Mouse (Mus musculus) left cerebral cortex, postnatal 25 days (tissue): ENCODE data around the gene Aig1. TPM values are rescaled to one million over a fixed set of nuclear protein-coding genes. Genes with fewer than 3 reads are reported as not detected.

ENCODE experiments used
- DNase-seq, 2 experiments: peaks; one replicate each; pipeline ENCODE4 v3.0.0; 2022; ENCODE audit warnings: low spot score in 2 of 2, mixed read lengths in 1 of 2
- intact Hi-C: fragments of 180-260 bp; cut with DNase I; formaldehyde crosslinking; loops from one replicate; pipeline ENCODE4 v1.15.1; 2025
- total RNA-seq, 2 experiments: library from RNA; stranded (reverse); gene quantifications; 2 replicates each; pipeline ENCODE4 v1.2.3; 2021

Gene Aig1
- total RNA-seq, 2 experiments from 2014 or later = 55.5 to 62.7 TPM

DNA sequence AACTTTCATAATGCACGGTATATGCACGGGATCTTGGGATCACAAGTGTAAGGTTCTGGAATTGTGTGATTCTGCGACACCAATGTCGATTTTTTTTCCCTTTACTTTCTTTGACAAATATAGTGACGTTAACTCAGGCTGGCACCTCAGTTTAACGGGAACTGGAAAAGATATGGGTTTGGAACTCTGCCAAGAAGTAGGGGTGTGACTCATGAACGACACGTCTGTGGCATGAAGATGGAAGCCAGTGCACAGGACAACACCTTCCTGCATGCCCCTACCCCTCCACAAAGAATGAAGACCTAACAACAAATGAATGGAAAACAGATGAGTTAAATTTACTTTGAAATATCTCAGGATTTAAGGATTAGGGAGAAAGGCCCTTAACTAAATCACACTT, 76.0 kb downstream of the Aig1 start:
- intact Hi-C loops = no loop called here
- DNase-seq = no peak

DNA sequence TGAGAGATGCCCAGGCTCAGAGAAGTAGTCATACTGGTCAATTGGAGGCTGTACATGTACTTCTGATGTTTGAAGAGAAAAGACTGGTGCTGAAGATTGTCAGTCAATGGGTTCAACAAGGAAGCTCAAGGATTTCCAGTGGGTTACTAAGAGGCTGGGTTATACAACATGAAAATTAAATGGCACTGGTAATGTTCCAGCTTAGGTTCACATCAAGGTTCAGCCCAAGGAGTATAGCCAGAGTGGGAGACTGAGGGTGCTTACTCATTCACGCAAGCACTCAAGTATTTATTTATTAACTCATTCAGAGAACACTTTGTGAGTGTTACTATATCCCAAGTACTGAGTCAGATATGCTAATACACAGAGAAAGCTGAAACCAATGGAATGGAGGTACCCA, 79.2 kb downstream of the Aig1 start:
- intact Hi-C loops = no loop called here
- no peak for DNase-seq

DNA sequence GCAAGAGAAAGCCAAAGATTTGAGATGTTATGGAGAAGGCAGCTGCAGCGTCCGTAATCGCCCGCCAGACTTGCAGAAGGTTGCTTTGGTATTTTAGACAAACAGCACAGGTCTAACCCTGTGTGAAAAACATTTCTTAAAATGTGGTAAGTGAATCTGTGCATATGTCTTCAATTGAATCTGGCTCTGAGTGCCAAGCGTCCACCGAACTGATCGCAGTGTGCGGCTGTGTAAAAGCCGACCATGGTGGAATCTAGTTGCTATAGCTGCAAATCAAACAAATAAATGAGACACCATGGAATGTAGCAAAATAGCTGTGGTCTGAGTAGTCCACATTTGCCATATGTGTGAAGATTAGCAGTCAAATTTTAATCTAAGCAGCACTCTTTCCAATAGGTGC, 80.7 kb downstream of the Aig1 start:
- no peak for DNase-seq
- intact Hi-C loops = no loop called here

DNA sequence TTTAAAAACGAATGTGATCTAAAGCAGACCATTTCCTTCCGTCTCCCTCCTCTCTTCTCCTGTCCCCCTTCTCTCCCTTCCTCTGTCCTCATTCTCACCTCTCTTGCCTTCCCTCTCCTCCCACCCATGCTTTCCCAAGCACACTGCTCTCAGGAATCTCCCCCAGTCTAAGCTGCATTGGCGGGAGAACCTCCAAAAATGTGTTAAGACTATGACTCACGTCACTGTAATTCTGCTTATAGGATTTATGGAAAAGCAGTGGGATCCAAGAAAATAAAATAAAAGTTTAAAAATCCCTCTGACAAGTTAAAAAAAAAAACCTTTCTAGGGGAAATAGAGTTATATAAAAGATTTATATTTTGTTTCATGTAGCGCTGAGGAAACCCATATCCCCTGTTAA, 86.0 kb downstream of the Aig1 start:
- peak in 1 of 2 experiments; percentile 92 for DNase-seq
- intact Hi-C loops = loop anchor here (1.0 to 2.0 kb wide), 4 partner anchors 27 to 194 kb away; no protein-coding TSS in a partner anchor

DNA sequence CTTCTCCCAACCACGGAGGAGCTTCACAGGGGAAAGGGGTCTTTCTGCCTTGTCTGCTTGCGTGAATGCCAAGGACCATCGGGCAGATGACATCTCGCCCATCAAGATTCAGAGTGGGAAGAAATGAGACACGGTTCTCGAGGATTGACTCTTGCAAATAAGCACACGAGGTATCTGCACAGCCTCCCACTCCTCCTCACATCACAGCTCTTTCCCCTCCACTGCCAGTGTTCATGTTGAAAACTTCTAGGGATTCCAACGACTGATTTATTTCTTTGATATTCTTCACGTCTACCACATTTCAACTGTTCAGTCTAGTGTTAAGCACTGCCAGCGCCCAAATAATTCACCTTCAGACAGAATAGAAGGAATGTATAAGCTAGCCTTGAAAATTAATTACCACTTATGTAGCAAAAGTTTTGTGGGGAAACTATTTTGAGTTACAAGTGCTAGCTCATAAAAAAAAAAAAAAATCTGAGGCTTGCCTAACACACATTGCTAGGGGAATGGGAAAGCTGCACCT, 86.5 kb downstream of the Aig1 start:
- DNase-seq = peak in 1 of 2 experiments; percentile 37
- intact Hi-C loops = loop anchor here (1.0 to 2.0 kb wide), 4 partner anchors 27 to 193 kb away; no protein-coding TSS in a partner anchor

DNA sequence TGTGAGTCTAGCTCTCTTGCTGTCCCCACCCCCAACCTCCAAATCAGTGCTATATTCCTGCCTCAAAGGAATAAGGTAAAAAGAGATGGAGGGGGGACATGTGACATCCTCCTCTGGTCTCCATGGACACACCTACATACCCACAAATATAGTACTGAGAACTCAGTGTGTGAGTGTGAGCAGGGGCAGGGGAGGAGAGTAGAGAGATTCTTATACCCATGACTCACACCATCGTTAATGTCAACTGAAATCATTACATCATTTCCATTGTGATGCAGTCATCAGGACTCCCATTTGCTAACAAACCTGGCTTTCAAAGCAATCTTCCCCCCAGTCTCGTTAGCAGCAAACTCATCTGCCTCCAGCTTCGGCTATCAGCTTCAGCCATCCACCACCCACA, 92.8 kb downstream of the Aig1 start:
- DNase-seq = peak in 1 of 2 experiments; percentile 78
- intact Hi-C loops = no loop called here

DNA sequence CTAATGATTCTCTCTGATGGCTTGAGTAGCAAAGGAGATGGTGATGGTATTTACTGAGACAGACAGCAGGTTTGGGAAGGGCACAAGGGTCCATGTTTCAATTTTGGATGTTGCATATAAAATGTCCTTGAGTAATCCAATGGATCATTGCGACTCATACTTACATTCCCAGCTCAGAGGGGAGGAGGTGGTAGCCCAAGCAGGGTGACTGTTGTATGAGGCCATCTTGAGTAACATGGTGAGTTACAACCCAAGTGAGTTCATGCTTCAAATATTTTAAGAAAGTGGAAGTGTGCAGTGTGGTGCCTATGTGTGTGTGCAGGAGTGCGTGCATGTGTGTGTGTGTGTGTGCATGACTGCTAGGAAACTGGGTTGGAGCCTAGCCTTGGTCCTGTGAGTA, 93.4 kb downstream of the Aig1 start:
- DNase-seq = no peak
- intact Hi-C loops = no loop called here

DNA sequence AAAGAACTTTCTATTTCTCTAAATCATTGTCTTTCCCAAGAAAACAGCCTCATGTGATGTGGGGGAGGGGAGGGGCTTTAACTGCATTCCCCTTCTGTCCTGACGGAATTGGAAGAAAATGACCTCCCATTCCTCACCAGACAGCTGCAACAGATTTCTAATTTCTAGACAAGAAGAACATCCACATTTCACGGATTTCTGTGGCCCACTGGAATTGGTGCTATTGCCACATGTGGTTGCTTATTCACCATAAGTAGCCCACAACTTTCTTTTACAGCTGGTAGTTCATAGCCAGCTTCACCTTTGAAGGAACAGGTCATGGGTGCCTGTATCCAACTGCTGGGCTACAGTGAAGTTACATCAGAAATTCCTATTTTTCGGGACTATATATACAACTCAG, 93.9 kb downstream of the Aig1 start:
- intact Hi-C loops = no loop called here
- DNase-seq = no peak

DNA sequence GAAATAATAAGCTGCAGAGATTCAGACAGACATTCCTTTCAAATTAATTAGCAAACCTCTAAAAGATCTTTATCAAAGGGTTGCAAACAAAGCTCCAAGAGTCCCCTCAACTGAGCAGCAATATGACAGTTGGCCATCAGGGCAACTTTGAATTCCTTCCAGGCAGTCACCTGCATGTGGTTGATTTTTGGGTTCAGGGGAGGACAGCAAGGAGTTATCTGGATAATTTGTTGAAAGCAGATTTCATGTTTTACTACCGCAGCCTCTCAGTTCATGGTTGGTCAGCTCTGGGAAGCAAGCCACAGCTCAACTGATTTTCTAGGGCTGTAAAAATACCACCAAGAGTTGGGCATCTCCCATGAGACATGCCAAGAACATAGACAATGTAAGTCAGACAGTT, 98.1 kb downstream of the Aig1 start:
- DNase-seq = no peak
- intact Hi-C loops = no loop called here

DNA sequence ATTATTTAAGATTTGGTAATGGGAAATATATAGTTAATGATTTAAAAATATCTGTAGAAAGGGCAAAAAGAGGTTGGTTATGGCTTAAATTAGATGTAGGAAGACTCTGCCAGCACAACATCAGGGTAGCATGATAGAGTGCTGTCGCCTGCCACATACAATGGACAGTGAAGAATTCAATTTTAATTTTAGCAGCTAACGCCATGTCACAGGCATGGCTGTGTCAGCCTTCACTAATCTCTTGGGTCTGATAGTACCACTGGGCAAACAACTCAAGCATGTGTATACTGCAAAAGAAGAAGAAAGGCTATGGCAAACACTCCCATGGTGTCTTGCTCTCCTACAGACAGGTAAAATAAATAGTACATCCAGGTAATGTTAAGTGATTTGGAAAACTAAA, 99.0 kb downstream of the Aig1 start:
- intact Hi-C loops = no loop called here
- DNase-seq = no peak

DNA sequence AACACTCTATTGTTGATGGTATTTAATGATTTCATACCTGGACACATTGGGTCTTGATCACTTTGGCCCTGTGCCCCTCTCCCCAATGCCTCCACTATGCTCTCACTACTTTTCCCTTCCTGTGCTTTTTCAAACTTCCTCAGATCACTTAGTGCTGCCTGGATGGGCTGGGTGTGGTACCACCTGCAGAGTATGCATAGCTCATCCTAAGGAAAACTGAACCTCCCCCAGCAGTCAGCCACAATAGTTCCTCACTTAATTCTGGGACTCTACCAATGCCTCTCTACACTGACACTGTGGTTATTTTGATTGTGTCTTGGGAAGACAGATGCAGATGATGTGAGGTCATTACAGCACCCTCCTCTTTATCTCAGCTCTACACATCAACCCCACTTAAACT, 99.9 kb downstream of the Aig1 start:
- no peak for DNase-seq
- intact Hi-C loops = no loop called here

DNA sequence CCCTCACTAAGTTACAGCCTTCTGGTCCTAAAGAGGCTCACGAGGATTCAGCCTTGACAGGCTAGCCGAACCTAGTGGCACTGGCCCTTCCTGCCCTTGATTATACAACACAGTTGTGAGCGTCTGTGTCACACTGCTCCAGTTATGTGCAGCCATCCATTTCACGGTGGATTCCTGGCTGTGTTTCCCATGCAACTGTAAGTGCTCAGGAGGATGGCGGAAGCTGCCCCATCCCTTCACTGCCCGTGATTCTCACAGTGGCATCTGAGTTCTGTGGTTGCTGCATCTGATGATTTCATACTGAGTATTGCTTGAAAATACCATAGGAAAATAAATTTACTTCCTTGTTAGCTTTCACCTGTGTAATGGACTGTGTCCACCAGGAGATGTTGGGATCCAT, 101.7 kb downstream of the Aig1 start:
- DNase-seq = no peak
- intact Hi-C loops = no loop called here

DNA sequence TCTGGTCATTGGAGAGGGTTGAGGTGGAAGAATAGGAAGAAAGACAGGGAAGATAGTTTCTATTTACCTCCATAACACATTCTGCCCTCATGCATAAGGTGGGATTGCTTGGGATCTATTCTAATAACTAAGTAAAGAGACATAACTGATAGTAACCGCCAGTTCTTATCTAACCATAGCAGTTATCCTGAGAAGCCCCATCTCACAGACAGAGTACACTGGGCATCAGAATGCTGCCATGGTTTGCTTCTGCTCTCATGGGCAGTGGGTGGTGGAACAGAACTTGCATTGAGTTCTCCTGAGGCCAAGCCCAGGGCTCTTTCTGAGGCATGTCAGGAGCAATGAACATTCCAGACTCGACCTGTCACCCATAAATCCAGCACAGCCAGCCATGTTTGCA, 105.6 kb downstream of the Aig1 start:
- intact Hi-C loops = no loop called here
- no peak for DNase-seq

DNA sequence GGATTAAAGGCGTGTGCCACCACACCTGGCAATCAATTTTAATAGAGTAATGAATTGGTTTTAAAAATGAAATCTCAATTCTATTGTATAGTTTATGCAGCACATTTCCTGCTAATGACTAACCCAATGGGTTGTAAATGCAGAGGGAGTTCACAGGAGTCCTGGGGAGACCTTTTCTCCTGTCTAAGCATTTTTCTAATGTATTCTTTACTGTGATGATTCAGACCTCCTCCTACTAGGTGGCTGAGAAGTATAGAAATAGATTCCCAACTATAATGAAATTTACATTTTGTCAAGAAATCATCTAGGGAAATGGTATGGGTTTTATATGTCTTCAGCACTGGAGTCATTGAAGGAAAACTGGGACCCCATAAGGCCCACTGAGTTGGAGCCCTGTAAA, 114.1 kb downstream of the Aig1 start:
- intact Hi-C loops = loop anchor here (1.0 kb wide), 1 partner anchor 28 kb away; no protein-coding TSS in a partner anchor
- DNase-seq = peak in 1 of 2 experiments; percentile 60

DNA sequence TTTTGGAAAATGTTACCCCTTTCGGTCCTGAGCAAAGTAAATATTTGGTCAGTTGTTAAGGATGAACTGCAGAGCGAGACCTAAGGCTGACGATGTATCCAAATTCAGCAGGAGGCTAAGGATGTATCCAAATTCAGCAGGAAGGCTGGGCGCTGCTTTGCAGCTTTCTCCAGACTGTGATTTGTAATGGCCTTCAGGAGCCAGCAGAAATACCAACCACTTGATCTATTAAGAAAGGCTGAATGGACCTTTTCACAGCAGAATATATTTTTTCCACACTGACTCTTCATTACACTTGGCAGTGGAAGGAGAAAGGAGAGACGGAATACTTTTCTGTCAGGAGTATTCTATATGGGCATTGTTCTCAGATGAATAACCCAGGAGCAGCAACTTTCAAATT, 115.0 kb downstream of the Aig1 start:
- no peak for DNase-seq

DNA sequence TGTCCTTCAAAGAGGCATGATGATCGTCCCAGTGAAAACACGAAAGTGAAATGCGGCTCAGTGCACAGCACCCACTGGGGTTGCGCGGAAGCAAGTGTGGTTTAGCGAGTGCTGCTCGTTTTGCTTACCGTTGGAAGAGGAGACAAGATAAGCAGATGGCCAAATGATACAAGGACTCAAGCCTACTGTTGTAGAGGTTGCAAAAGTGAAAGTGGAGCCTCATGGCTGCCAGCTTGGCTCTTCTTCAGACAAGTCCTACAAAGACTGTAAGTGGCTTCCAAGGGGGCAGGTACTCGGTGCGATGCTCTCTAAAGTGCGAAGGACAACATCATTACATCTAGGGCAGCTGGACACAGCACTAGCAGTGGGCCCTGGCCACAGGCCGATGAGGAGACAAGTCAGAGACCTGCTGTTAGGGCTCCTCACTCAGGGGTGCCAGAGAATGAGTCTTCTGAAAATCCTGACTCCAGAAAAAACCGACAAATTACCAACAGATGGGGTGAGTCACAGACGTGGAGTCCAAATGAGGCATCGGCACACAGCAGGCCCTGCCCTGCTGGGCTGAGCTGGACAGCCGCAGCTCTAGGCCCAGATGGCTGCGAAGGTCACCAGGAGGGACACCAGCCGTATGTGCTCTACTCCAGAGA, 129.2 kb downstream of the Aig1 start:
- intact Hi-C loops = no loop called here
- peak in 1 of 2 experiments; percentile 59 for DNase-seq

More for the DNA sequence above, 115.0 kb downstream of the Aig1 start:
- intact Hi-C loops = no loop called here

DNA sequence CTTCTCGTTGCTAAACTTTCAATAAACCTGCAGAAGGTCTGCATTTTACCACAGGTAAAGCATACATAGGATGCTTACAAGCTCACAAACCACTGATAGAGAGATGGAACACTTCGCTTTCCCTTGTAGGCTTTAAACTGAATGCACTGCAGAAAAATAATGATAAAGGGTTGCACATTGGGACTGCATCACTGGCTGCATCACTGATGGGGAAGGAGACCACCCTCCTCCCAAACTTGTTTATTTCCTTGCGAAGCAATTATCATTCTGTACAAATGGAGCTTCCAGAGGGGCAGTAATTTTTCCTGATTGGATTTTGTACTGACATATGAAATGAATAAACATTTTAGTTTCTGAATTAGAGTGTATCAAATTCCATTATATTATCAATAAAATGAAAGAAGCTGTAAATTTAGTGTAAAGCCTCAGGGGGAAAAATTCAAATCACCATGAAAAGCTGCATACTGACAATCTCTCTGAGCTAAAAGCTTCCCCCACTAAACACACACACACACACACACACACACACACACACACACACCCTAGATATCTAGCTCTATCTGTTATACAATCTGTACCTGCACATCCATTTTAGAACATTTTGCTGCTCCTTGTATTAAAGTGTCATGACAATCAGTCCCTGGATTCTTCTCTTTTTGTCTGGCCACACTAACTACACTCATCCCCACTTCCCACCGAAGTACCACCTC, 138.6 kb downstream of the Aig1 start:
- intact Hi-C loops = no loop called here

DNA sequence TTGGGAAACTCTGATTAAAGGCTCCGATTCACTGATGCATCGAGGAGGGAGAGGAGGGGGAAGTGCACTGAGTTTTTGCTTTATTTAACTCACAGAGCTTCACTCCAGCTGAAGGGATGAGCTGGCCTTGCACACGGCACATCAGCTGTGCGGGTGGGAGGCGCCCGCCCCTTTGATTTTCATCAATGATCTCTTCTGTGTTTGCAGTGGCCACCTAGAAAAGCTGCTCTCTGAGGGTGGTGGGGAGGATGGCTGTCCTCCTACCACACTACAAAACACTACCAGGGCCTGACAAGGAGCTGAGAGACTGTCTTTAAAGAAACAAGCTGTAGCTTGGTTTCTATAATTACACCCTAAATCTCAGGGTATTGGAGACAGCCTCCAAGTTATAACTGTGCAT, 141.1 kb downstream of the Aig1 start:
- peak; percentile 52 to 92 for DNase-seq
- intact Hi-C loops = no loop called here

More for the DNA sequence above, 138.6 kb downstream of the Aig1 start:
- DNase-seq = no peak

DNA sequence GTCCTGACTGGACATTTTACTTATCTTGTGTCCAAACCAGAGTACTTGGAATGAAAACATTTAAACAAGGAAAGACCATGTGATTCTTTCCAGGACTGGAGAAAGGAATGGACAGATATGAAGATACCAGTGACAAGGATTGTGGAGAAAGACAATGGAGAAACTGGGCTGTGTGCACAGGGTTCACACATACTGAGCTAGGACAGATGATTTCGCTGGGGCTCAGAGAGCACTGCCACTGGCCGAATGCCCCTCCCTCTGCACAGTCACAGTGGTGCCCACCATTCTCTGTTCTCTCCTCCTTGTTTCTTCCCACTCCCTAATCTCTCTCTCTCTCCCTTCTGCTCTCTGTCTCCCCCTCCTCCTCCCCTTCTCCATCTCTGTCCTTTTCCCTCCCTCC, 142.6 kb downstream of the Aig1 start:
- no peak for DNase-seq
- intact Hi-C loops = no loop called here

DNA sequence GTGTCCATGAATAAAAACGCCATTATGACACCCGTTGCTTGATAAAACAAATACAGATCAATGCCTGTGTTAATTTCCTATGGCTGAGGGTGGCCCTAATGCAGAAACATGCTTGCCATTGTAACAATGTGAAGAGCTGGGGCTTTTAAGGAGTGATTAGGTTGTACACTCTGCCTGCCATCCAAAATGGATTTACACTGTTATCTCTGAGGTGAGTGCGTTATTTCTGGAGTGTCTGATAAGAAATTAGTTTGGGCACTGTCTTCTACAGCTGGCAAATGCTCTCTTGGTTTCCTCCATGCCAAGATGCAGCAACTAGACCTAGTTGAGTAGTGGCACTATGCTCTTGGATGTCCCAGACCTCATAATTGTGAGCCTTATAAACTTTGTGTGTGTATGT, 143.5 kb downstream of the Aig1 start:
- intact Hi-C loops = no loop called here
- DNase-seq = no peak

DNA sequence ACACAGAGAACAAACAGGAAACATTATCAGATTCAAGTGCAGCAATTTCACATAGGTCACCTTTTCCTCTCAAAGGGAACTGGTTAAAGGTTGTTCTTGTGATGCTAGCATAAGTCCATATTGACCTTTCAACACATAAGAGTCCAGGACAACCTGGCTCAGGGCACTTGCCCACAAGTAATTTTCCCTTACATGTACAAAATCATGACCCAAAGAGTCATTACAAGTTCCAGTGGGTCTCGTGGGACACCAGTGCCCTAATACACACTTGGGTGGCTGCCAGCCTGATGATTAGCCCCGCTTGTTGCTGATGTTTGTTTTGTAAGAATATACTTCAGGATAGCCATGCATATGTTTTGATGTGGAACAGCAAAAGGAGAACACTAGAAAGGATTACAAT, 152.6 kb downstream of the Aig1 start:
- intact Hi-C loops = no loop called here
- no peak for DNase-seq
